Mouse (Mus musculus) midbrain, postnatal 0 days (tissue): ENCODE data around the gene Rbm20. TPM values are rescaled to one million over a fixed set of nuclear protein-coding genes. Genes with fewer than 3 reads are reported as not detected.

ENCODE experiments used
- ATAC-seq: fragments of 200-750 bp; cut with Nextera tagmentation; 2 replicates; pipeline ENCODE4 v1.8.0; 2017; ENCODE audit warnings: moderate number of reproducible peaks, mild to moderate bottlenecking, moderate TSS enrichment, moderate library complexity; ENCODE audit not compliant: low FRiP score
- DNase-seq: peaks from one replicate; pipeline ENCODE4 v3.0.0-alpha.2; 2015; ENCODE audit warnings: low spot score
- H3K27ac ChIP-seq: fragments of 300-500 bp; sonication (generic); 2 replicates; pipeline ENCODE4 v1.5.1; 2014; ENCODE audit warnings: low read depth, mild to moderate bottlenecking, low read length, mixed read lengths
- H3K27me3 ChIP-seq: fragments of 300-500 bp; sonication (generic); 2 replicates; pipeline ENCODE4 v1.6.1; 2014; ENCODE audit warnings: low read length, control low read depth, mixed read lengths; ENCODE audit not compliant: insufficient read depth
- H3K36me3 ChIP-seq: fragments of 300-500 bp; sonication (generic); 2 replicates; pipeline ENCODE4 v1.6.1; 2014; ENCODE audit warnings: low read length, control low read depth, mixed read lengths; ENCODE audit not compliant: insufficient read depth
- H3K4me1 ChIP-seq: fragments of 300-500 bp; sonication (generic); 2 replicates; pipeline ENCODE4 v1.6.1; 2014; ENCODE audit warnings: mild to moderate bottlenecking, control low read depth, antibody characterized with exemption, low read length, mixed read lengths; ENCODE audit not compliant: insufficient read depth
- H3K4me2 ChIP-seq: fragments of 300-500 bp; sonication (generic); 2 replicates; pipeline ENCODE4 v1.6.1; 2014; ENCODE audit warnings: low read depth, mild to moderate bottlenecking, low read length, mixed read lengths; ENCODE audit not compliant: poor library complexity, severe bottlenecking
- H3K4me3 ChIP-seq: fragments of 300-500 bp; sonication (generic); 2 replicates; pipeline ENCODE4 v1.5.1; 2014; ENCODE audit warnings: low read depth, mild to moderate bottlenecking, low read length, moderate library complexity
- H3K9ac ChIP-seq: fragments of 300-500 bp; sonication (generic); replicated peaks from 2 replicates; pipeline ENCODE4 v1.6.1; 2014; ENCODE audit warnings: mild to moderate bottlenecking, low read length, moderate library complexity, mixed read lengths; ENCODE audit not compliant: poor library complexity, severe bottlenecking
- H3K9me3 ChIP-seq: fragments of 300-500 bp; sonication (generic); 2 replicates; pipeline ENCODE4 v1.6.1; 2016; ENCODE audit warnings: low read length, control low read depth
- CTCF ChIP-seq: IDR thresholded peaks from 2 replicates; pipeline ENCODE4 v1.5.1; 2016; ENCODE audit warnings: antibody characterized with exemption, mild to moderate bottlenecking
- WGBS: fragments of 180-500 bp; shearing (Covaris S2); extraction: QIAGEN DNeasy Blood & Tissue Kit; methylation state at CpG from one replicate; pipeline ENCODE4 v1.1.7; 2014; 5-methylcytosine and 5-hydroxymethylcytosine counted together
- polyA plus RNA-seq: library from polyadenylated mRNA; unstranded; fragments of >200 nt; fragmentation: Nextera tagmentation; extraction: Ambion mirVana; gene quantifications from 2 replicates; pipeline ENCODE4 v1.2.1, GENCODE M21; 2015
- total RNA-seq: library from RNA; depleted of rRNA; stranded (reverse); fragments of >200 nt; gene quantifications from 2 replicates; pipeline ENCODE4 v1.2.3, GENCODE M21; 2014

Rbm20 gene
- total and polyA plus RNA-seq, 2 experiments from 2014 or later = 0.75 to 2.0 TPM

GRCm38 (mm10) chr19:53807276-53807801 is 130.2 kb downstream of the Rbm20 start:
- ATAC-seq = no peak
- WGBS = 92% methylated on average over 5 of the region's 5 CpGs
- TF ChIP-seq CTCF = no peak
- Histone ChIP-seq H3K9ac (no peak overlapping the region), H3K27ac (no peak overlapping the region), H3K36me3 (no peaks in the 10 kb centered on the region), H3K4me1 (no peaks in the 10 kb centered on the region), H3K4me3 (no peak overlapping the region), H3K27me3 (no peaks in the 10 kb centered on the region), H3K4me2 (no peak overlapping the region), H3K9me3 (no peaks in the 10 kb centered on the region)
- no peak for DNase-seq

GRCm38 (mm10) chr19:53808041-53808777 is 131.1 kb downstream of the Rbm20 start:
- H3K9me3 ChIP-seq = no peaks in the 10 kb centered on the region
- no peak overlapping the region for H3K4me3 ChIP-seq
- H3K9ac ChIP-seq = no peak overlapping the region
- no peak for DNase-seq
- 69% methylated on average over 15 of the region's 15 CpGs for WGBS
- no peak for TF ChIP-seq CTCF
- no peaks in the 10 kb centered on the region for H3K27me3 ChIP-seq
- H3K27ac ChIP-seq = no peak overlapping the region
- H3K4me1 ChIP-seq = no peaks in the 10 kb centered on the region
- no peak for ATAC-seq
- H3K36me3 ChIP-seq = no peaks in the 10 kb centered on the region
- no peak overlapping the region for H3K4me2 ChIP-seq

- Histone ChIP-seq H3K4me2 (no peak overlapping the region), H3K27me3 (no peaks in the 10 kb centered on the region), H3K4me1 (no peaks in the 10 kb centered on the region), H3K9ac (no peak overlapping the region), H3K27ac (no peak overlapping the region), H3K4me3 (no peak overlapping the region), H3K9me3 (no peaks in the 10 kb centered on the region), H3K36me3 (no peaks in the 10 kb centered on the region)
- no peak for ATAC-seq
- WGBS = 65% methylated on average over 7 of the region's 7 CpGs
- DNase-seq = no peak
- TF ChIP-seq CTCF = no peak
Measured at GRCm38 (mm10) chr19:53809185-53809861, 132.2 kb downstream of the Rbm20 start.

- H3K9ac ChIP-seq = no peak overlapping the region
- no peaks in the 10 kb centered on the region for H3K36me3 ChIP-seq
- DNase-seq (no peak), ATAC-seq (no peak)
- no peak overlapping the region for H3K4me3 ChIP-seq
- H3K27ac ChIP-seq = no peak overlapping the region
- H3K27me3 ChIP-seq = no peaks in the 10 kb centered on the region
- no peaks in the 10 kb centered on the region for H3K9me3 ChIP-seq
- H3K4me1 ChIP-seq = no peaks in the 10 kb centered on the region
- no peak for TF ChIP-seq CTCF
- WGBS = 82% methylated on average over 7 of the region's 7 CpGs
- H3K4me2 ChIP-seq = no peak overlapping the region
Measured at GRCm38 (mm10) chr19:53810024-53810423, 132.9 kb downstream of the Rbm20 start.

- H3K27me3 ChIP-seq = no peaks in the 10 kb centered on the region
- no peak for ATAC-seq
- H3K9me3 ChIP-seq = no peaks in the 10 kb centered on the region
- no peak overlapping the region for H3K4me3 ChIP-seq
- no peaks in the 10 kb centered on the region for H3K36me3 ChIP-seq
- no peak for DNase-seq
- no peaks in the 10 kb centered on the region for H3K4me1 ChIP-seq
- H3K27ac ChIP-seq = no peak overlapping the region
- 82% methylated on average over 3 of the region's 3 CpGs for WGBS
- no peak for TF ChIP-seq CTCF
- no peak overlapping the region for H3K9ac ChIP-seq
- no peak overlapping the region for H3K4me2 ChIP-seq
Measured at GRCm38 (mm10) chr19:53810584-53810983, 133.5 kb downstream of the Rbm20 start.

- Histone ChIP-seq H3K27ac (no peak overlapping the region), H3K4me2 (no peak overlapping the region), H3K36me3 (no peaks in the 10 kb centered on the region), H3K4me1 (no peaks in the 10 kb centered on the region), H3K9ac (no peak overlapping the region), H3K4me3 (no peak overlapping the region), H3K27me3 (no peaks in the 10 kb centered on the region), H3K9me3 (no peaks in the 10 kb centered on the region)
- 94% methylated on average over 5 of the region's 5 CpGs for WGBS
- DNase-seq (no peak), ATAC-seq (no peak)
- TF ChIP-seq CTCF = no peak
Measured at GRCm38 (mm10) chr19:53813576-53813975, 136.5 kb downstream of the Rbm20 start.
